Comparison of ENCODE assay signal across 8 mouse cellular contexts in the genomic region with DNA sequence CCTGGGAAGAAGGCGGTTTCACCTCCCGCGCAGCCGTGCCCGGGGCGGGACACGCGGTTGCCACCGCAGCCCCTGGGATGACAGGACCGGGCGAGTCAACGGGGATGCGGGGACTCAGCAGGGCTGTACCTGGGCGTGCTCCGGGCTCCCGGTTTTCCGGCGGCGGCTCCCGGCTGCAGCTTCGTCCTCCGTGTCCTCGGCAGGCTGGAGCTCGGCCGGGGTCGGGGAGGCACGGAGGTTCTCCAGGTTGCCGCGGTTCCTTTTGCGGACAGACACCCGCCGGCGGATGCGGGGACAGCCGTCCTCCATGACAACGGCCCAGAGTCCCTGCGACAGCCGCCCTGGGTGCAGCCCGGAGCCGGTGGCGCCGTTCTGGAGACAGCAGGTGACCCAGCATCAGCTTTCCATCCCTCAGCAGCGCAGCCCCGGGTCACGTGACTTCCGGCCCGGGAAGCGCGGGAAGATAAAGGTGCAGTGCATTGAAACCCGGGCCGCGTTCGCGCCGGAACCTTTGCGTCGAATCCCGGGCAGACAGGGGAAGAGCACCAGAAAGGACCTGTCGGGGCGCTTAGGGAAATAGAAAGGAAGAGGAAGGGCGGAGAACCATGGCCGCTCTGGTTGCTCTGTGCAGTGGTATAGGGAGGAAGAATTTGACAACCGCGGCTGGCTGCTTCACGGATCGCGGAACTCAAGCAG. TPM values are rescaled to one million over a fixed set of nuclear protein-coding genes. Genes with fewer than 3 reads are reported as not detected.
DNase-seq lines count a peak whose midpoint lies in the region; ATAC-seq lines count a peak whose summit lies in the region.

Gene Helq, minus strand, starts transcription at position 434 of the 696 bp plus-strand sequence.
Gene Mrps18c, plus strand, starts transcription at position 463 of the 696 bp plus-strand sequence.

- peak; percentile 96 for ATAC-seq in forebrain, embryonic 11.5 days (replicated peaks; ENCODE audit: low FRiP score)
- peak; percentile 96 for ATAC-seq in heart, embryonic 16.5 days (replicated peaks; ENCODE audit: extremely low read depth, insufficient read depth, low FRiP score)
- peak; percentile 97 for ATAC-seq in liver, embryonic 15.5 days (ENCODE audit: insufficient read depth)
- peak; percentile 97 for ATAC-seq in neural tube, embryonic 12.5 days (ENCODE audit: low FRiP score, low read depth)

- DNase-seq in CD8-positive naive resting alpha-beta T cell, adult 2 months (ENCODE audit: low read depth in 2 of 2, low spot score in 2 of 2), result peak; percentile 84 to 85
- peak; percentile 88 for DNase-seq in c-Kit-positive CD71-negative TER-119-negative erythroid progenitor cells, embryonic 14.5 days (ENCODE audit: low read depth)
- peak; percentile 96 for DNase-seq in forebrain, embryonic 11.5 days (ENCODE audit: low spot score)
- peak; percentile 93 to 95 for DNase-seq in kidney, postnatal 36 days
- peak; percentile 90 for DNase-seq in telencephalon, adult 2 months (ENCODE audit: low read depth, low spot score)

- under 1% methylated on average over 67 of the region's 67 CpGs for WGBS in forebrain, embryonic 11.5 days
- under 1% methylated on average over 67 of the region's 67 CpGs for WGBS in heart, embryonic 16.5 days
- WGBS in liver, embryonic 15.5 days (ENCODE audit: insufficient replicate concordance), result under 1% methylated on average over 67 of the region's 67 CpGs
- whole genome bisulfite sequencing in neural tube, embryonic 12.5 days, result under 1% methylated on average over 67 of the region's 67 CpGs

- no peaks in the 10 kb centered on the region for H3K27me3 ChIP-seq in forebrain, embryonic 11.5 days (ENCODE audit: control insufficient read depth, insufficient read depth, low read length)
- no peaks in the 10 kb centered on the region for H3K27me3 ChIP-seq in heart, embryonic 16.5 days (ENCODE audit: control insufficient read depth, insufficient read depth, low read length)
- no peaks in the 10 kb centered on the region for H3K27me3 ChIP-seq in liver, embryonic 15.5 days
- H3K27me3 ChIP-seq in neural tube, embryonic 12.5 days (replicated peaks), result no peaks in the 10 kb centered on the region

- no peaks in the 10 kb centered on the region; the same call in 1 of the 2 replicates for H3K36me3 ChIP-seq in forebrain, embryonic 11.5 days (ENCODE audit: control insufficient read depth, insufficient read depth, low read length)
- peaks cover 9% of the 10 kb centered on the region for H3K36me3 ChIP-seq in heart, embryonic 16.5 days (ENCODE audit: control insufficient read depth, insufficient read depth)
- H3K36me3 ChIP-seq in liver, embryonic 15.5 days (replicated peaks), result peaks cover 46% of the 10 kb centered on the region
- H3K36me3 ChIP-seq in neural tube, embryonic 12.5 days, result peaks cover 34% of the 10 kb centered on the region

- peak within 1 kb of the TSS; percentile 65 for H3K4me3 ChIP-seq in forebrain, embryonic 11.5 days (ENCODE audit: low read depth, low read length)
- H3K4me3 ChIP-seq in heart, embryonic 16.5 days (ENCODE audit: low read length), result peak within 1 kb of the TSS; percentile 79
- peak within 1 kb of the TSS; percentile 93 for H3K4me3 ChIP-seq in liver, embryonic 15.5 days (replicated peaks)
- H3K4me3 ChIP-seq in neural tube, embryonic 12.5 days, result peak within 1 kb of the TSS; percentile 76

- no peak within 1 kb of the TSS for H3K27ac ChIP-seq in forebrain, embryonic 11.5 days (ENCODE audit: low read depth, low read length)
- peak within 1 kb of the TSS; percentile 16; the same call in 1 of the 2 replicates for H3K27ac ChIP-seq in heart, embryonic 16.5 days (ENCODE audit: low read length)
- peak within 1 kb of the TSS; percentile 72 for H3K27ac ChIP-seq in liver, embryonic 15.5 days (replicated peaks)
- H3K27ac ChIP-seq in neural tube, embryonic 12.5 days, result no peak within 1 kb of the TSS

- peaks cover 5% of the 10 kb centered on the region; the same call in 1 of the 2 replicates for H3K4me1 ChIP-seq in forebrain, embryonic 11.5 days (replicated peaks; ENCODE audit: control insufficient read depth, insufficient read depth, low read length)
- peaks cover 8% of the 10 kb centered on the region; the same call in 1 of the 2 replicates for H3K4me1 ChIP-seq in heart, embryonic 16.5 days (ENCODE audit: control insufficient read depth, insufficient read depth, low read length)
- peaks cover 26% of the 10 kb centered on the region for H3K4me1 ChIP-seq in liver, embryonic 15.5 days (replicated peaks)
- peaks cover 8% of the 10 kb centered on the region; the same call in 1 of the 2 replicates for H3K4me1 ChIP-seq in neural tube, embryonic 12.5 days

- H3K9ac ChIP-seq in forebrain, embryonic 11.5 days (ENCODE audit: low read length), result peak within 1 kb of the TSS; percentile 83
- peak within 1 kb of the TSS; percentile 84 for H3K9ac ChIP-seq in heart, embryonic 16.5 days (ENCODE audit: low read length)
- H3K9ac ChIP-seq in liver, embryonic 15.5 days, result peak within 1 kb of the TSS; percentile 83
- H3K9ac ChIP-seq in neural tube, embryonic 12.5 days, result peak within 1 kb of the TSS; percentile 76

- H3K4me2 ChIP-seq in forebrain, embryonic 11.5 days (ENCODE audit: low read depth, low read length, severe bottlenecking), result peak within 1 kb of the TSS; percentile 65
- peak within 1 kb of the TSS; percentile 87 for H3K4me2 ChIP-seq in heart, embryonic 16.5 days (ENCODE audit: low read depth, low read length)
- peak within 1 kb of the TSS; percentile 92 for H3K4me2 ChIP-seq in liver, embryonic 15.5 days
- peak within 1 kb of the TSS; percentile 89 for H3K4me2 ChIP-seq in neural tube, embryonic 12.5 days (replicated peaks)

- no peaks in the 10 kb centered on the region for H3K9me3 ChIP-seq in forebrain, embryonic 11.5 days (ENCODE audit: control insufficient read depth, low read length)
- no peaks in the 10 kb centered on the region for H3K9me3 ChIP-seq in heart, embryonic 16.5 days (replicated peaks; ENCODE audit: control insufficient read depth, low read length)
- H3K9me3 ChIP-seq in liver, embryonic 15.5 days (replicated peaks), result no peaks in the 10 kb centered on the region
- no peaks in the 10 kb centered on the region for H3K9me3 ChIP-seq in neural tube, embryonic 12.5 days

RNA-seq across cellular contexts. Expression of gene Helq, which starts in this region (rescaled TPM):
- polyA plus RNA-seq in forebrain, embryonic 11.5 days (2014; fragmentation: Nextera tagmentation; extraction: Ambion mirVana), result 31.7 and 34.8 TPM in 2 replicates
- polyA plus RNA-seq in heart, embryonic 16.5 days (2015; fragmentation: Nextera tagmentation; extraction: Ambion mirVana), result 8.7 and 9.5 TPM in 2 replicates
- polyA plus RNA-seq in liver, embryonic 15.5 days (2015; fragmentation: Nextera tagmentation; extraction: Ambion mirVana), result 10.0 and 11.5 TPM in 2 replicates
- 21.2 and 21.6 TPM in 2 replicates for polyA plus RNA-seq in neural tube, embryonic 12.5 days (2016; fragmentation: Nextera tagmentation; extraction: Ambion mirVana)

RNA-seq across cellular contexts. Expression of gene Mrps18c, which starts in this region (rescaled TPM):
- 164 and 175 TPM in 2 replicates for polyA plus RNA-seq in forebrain, embryonic 11.5 days (2014; fragmentation: Nextera tagmentation; extraction: Ambion mirVana)
- 124 and 128 TPM in 2 replicates for polyA plus RNA-seq in heart, embryonic 16.5 days (2015; fragmentation: Nextera tagmentation; extraction: Ambion mirVana)
- polyA plus RNA-seq in liver, embryonic 15.5 days (2015; fragmentation: Nextera tagmentation; extraction: Ambion mirVana), result 101 and 122 TPM in 2 replicates
- 168 and 174 TPM in 2 replicates for polyA plus RNA-seq in neural tube, embryonic 12.5 days (2016; fragmentation: Nextera tagmentation; extraction: Ambion mirVana)

Comparison
In these comparisons a context has a peak if more than half of its experiments do, and no peak if none do; other contexts are left out.
1. H3K27ac ChIP-seq: peak in heart, embryonic 16.5 days (single experiment) and liver, embryonic 15.5 days (single experiment); none in forebrain, embryonic 11.5 days (single experiment) and neural tube, embryonic 12.5 days (single experiment).
2. Peak in every context shown above with its lines, with median percentiles within 50 percentile points of each other: DNase-seq, ATAC-seq, H3K4me2 ChIP-seq, H3K4me3 ChIP-seq and H3K9ac ChIP-seq.